Mouse (Mus musculus): ENCODE measurements around the gene Src. TPM values are rescaled to one million over a fixed set of nuclear protein-coding genes. Genes with fewer than 3 reads are reported as not detected.
A peak's percentile ranks its signal among the peaks of the same experiment; 100 is the strongest.

Src gene
- polyA plus RNA-seq, 1 experiment from 2014 or later: 24.8 TPM

- ATAC-seq (ENCODE audit: borderline replicate concordance, extremely low read depth, low FRiP score, low TSS enrichment): no peak
- Histone ChIP-seq H3K27me3 (no peaks in the 10 kb centered on the region), H3K4me3 (no peak overlapping the region), H3K4me2 (no peak overlapping the region), H3K9me3 (no peaks in the 10 kb centered on the region), H3K27ac (peak overlapping the region; percentile 95), H3K9ac (no peak overlapping the region), H3K36me3 (peaks cover 14% of the 10 kb centered on the region), H3K4me1 (peaks cover 50% of the 10 kb centered on the region)
- WGBS: 47% methylated on average over 5 of the region's 5 CpGs
These were observed 22.9 kb upstream of the Src start for GRCm38 (mm10) chr2:157395371-157395770.

- no peaks in the 10 kb centered on the region for H3K9me3 ChIP-seq
- no peak overlapping the region for H3K4me2 ChIP-seq
- WGBS: 46% methylated on average over 13 of the region's 13 CpGs
- peaks cover 44% of the 10 kb centered on the region for H3K4me1 ChIP-seq
- peaks cover 14% of the 10 kb centered on the region for H3K36me3 ChIP-seq
- no peak for ATAC-seq (ENCODE audit: borderline replicate concordance, extremely low read depth, low FRiP score, low TSS enrichment)
- H3K4me3 ChIP-seq: no peak overlapping the region
- H3K27me3 ChIP-seq: no peaks in the 10 kb centered on the region
- H3K9ac ChIP-seq: no peak overlapping the region
- H3K27ac ChIP-seq: peak overlapping the region; percentile 95
These were observed 22.3 kb upstream of the Src start for GRCm38 (mm10) chr2:157395960-157396359.

- Histone ChIP-seq H3K36me3 (peaks cover 14% of the 10 kb centered on the region), H3K27ac (peak overlapping the region; percentile 95), H3K9me3 (no peaks in the 10 kb centered on the region), H3K9ac (no peak overlapping the region), H3K4me2 (no peak overlapping the region), H3K4me1 (peaks cover 34% of the 10 kb centered on the region), H3K27me3 (no peaks in the 10 kb centered on the region), H3K4me3 (no peak overlapping the region)
- WGBS: 52% methylated on average over 4 of the region's 4 CpGs
- ATAC-seq (ENCODE audit: borderline replicate concordance, extremely low read depth, low FRiP score, low TSS enrichment): peak; percentile 50
These were observed 20.9 kb upstream of the Src start for GRCm38 (mm10) chr2:157397376-157397775.

- H3K9ac ChIP-seq: no peak overlapping the region
- peak overlapping the region; percentile 95 for H3K27ac ChIP-seq
- no peak overlapping the region for H3K4me2 ChIP-seq
- no peak overlapping the region for H3K4me3 ChIP-seq
- H3K9me3 ChIP-seq: no peaks in the 10 kb centered on the region
- WGBS: 95% methylated on average over 4 of the region's 4 CpGs
- H3K27me3 ChIP-seq: no peaks in the 10 kb centered on the region
- no peak for ATAC-seq (ENCODE audit: borderline replicate concordance, extremely low read depth, low FRiP score, low TSS enrichment)
- peaks cover 30% of the 10 kb centered on the region for H3K4me1 ChIP-seq
- H3K36me3 ChIP-seq: peaks cover 14% of the 10 kb centered on the region
These were observed 19.7 kb upstream of the Src start for GRCm38 (mm10) chr2:157398539-157398938.

GRCm38 (mm10) chr2:157399797-157400196 lies 18.4 kb upstream of the Src start:
- H3K4me2 ChIP-seq: no peak overlapping the region
- peaks cover 24% of the 10 kb centered on the region; the same call in 1 of the 2 replicates for H3K4me1 ChIP-seq
- H3K4me3 ChIP-seq: no peak overlapping the region
- H3K9me3 ChIP-seq: no peaks in the 10 kb centered on the region
- peaks cover 14% of the 10 kb centered on the region for H3K36me3 ChIP-seq
- 81% methylated on average over 10 of the region's 10 CpGs for WGBS
- no peak overlapping the region for H3K9ac ChIP-seq
- no peak for ATAC-seq (ENCODE audit: borderline replicate concordance, extremely low read depth, low FRiP score, low TSS enrichment)
- no peaks in the 10 kb centered on the region for H3K27me3 ChIP-seq
- H3K27ac ChIP-seq: no peak overlapping the region

GRCm38 (mm10) chr2:157400491-157400890 lies 17.8 kb upstream of the Src start:
- WGBS: 93% methylated on average over 6 of the region's 6 CpGs

GRCm38 (mm10) chr2:157401261-157401660 lies 17.0 kb upstream of the Src start:
- H3K9me3 ChIP-seq: no peaks in the 10 kb centered on the region
- no peaks in the 10 kb centered on the region for H3K27me3 ChIP-seq
- H3K36me3 ChIP-seq: peaks cover 13% of the 10 kb centered on the region
- no peak overlapping the region for H3K4me3 ChIP-seq
- H3K9ac ChIP-seq: no peak overlapping the region
- peaks cover 11% of the 10 kb centered on the region; the same call in 1 of the 2 replicates for H3K4me1 ChIP-seq
- no peak overlapping the region for H3K27ac ChIP-seq
- H3K4me2 ChIP-seq: no peak overlapping the region
- WGBS: 88% methylated on average over 2 of the region's 2 CpGs
- no peak for ATAC-seq (ENCODE audit: borderline replicate concordance, extremely low read depth, low FRiP score, low TSS enrichment)

More at GRCm38 (mm10) chr2:157400491-157400890, 17.8 kb upstream of the Src start:
- Histone ChIP-seq H3K36me3 (peaks cover 14% of the 10 kb centered on the region), H3K27ac (no peak overlapping the region), H3K4me2 (no peak overlapping the region), H3K4me3 (no peak overlapping the region), H3K9ac (no peak overlapping the region), H3K27me3 (no peaks in the 10 kb centered on the region), H3K9me3 (no peaks in the 10 kb centered on the region), H3K4me1 (peaks cover 19% of the 10 kb centered on the region; the same call in 1 of the 2 replicates)
- ATAC-seq (ENCODE audit: borderline replicate concordance, extremely low read depth, low FRiP score, low TSS enrichment): no peak

- Histone ChIP-seq H3K27ac (no peak overlapping the region), H3K9me3 (no peaks in the 10 kb centered on the region), H3K4me2 (no peak overlapping the region), H3K36me3 (no peaks in the 10 kb centered on the region), H3K4me3 (no peak overlapping the region), H3K27me3 (no peaks in the 10 kb centered on the region), H3K4me1 (no peaks in the 10 kb centered on the region), H3K9ac (no peak overlapping the region)
- ATAC-seq (ENCODE audit: borderline replicate concordance, extremely low read depth, low FRiP score, low TSS enrichment): no peak
- WGBS: 67% methylated on average over 7 of the region's 7 CpGs
These were observed 10.6 kb upstream of the Src start for GRCm38 (mm10) chr2:157407596-157407995.

- no peaks in the 10 kb centered on the region for H3K36me3 ChIP-seq
- 68% methylated on average over 12 of the region's 12 CpGs for WGBS
- no peak overlapping the region for H3K4me3 ChIP-seq
- no peak overlapping the region for H3K9ac ChIP-seq
- no peaks in the 10 kb centered on the region for H3K9me3 ChIP-seq
- no peak overlapping the region for H3K4me2 ChIP-seq
- no peaks in the 10 kb centered on the region for H3K27me3 ChIP-seq
- ATAC-seq (ENCODE audit: borderline replicate concordance, extremely low read depth, low FRiP score, low TSS enrichment): peak; percentile 37; the same call in 1 of the 2 replicates
- H3K4me1 ChIP-seq: no peaks in the 10 kb centered on the region
- no peak overlapping the region for H3K27ac ChIP-seq
These were observed 8.3 kb upstream of the Src start for GRCm38 (mm10) chr2:157409793-157410533.

- no peaks in the 10 kb centered on the region for H3K4me1 ChIP-seq
- H3K27ac ChIP-seq: no peak overlapping the region
- WGBS: 72% methylated on average over 6 of the region's 6 CpGs
- no peaks in the 10 kb centered on the region for H3K36me3 ChIP-seq
- no peak for ATAC-seq (ENCODE audit: borderline replicate concordance, extremely low read depth, low FRiP score, low TSS enrichment)
- H3K4me3 ChIP-seq: no peak overlapping the region
- no peak overlapping the region for H3K9ac ChIP-seq
- no peak overlapping the region for H3K4me2 ChIP-seq
- no peaks in the 10 kb centered on the region for H3K9me3 ChIP-seq
- no peaks in the 10 kb centered on the region for H3K27me3 ChIP-seq
These were observed 7.0 kb upstream of the Src start for GRCm38 (mm10) chr2:157411151-157411693.

- H3K27ac ChIP-seq: no peak overlapping the region
- no peaks in the 10 kb centered on the region for H3K9me3 ChIP-seq
- H3K4me1 ChIP-seq: 0 out of 2 replicates have a peak, but pooled peaks cover 2% of the 10 kb centered on the region
- H3K4me2 ChIP-seq: no peak overlapping the region
- H3K9ac ChIP-seq: no peak overlapping the region
- WGBS: 60% methylated on average over 7 of the region's 7 CpGs
- ATAC-seq (ENCODE audit: borderline replicate concordance, extremely low read depth, low FRiP score, low TSS enrichment): no peak
- H3K27me3 ChIP-seq: no peaks in the 10 kb centered on the region
- no peaks in the 10 kb centered on the region for H3K36me3 ChIP-seq
- H3K4me3 ChIP-seq: no peak overlapping the region
These were observed 5.7 kb upstream of the Src start for GRCm38 (mm10) chr2:157412497-157412896.

GRCm38 (mm10) chr2:157417229-157417628 lies 1.0 kb upstream of the Src start:
- H3K4me3 ChIP-seq: no peak overlapping the region
- H3K4me2 ChIP-seq: no peak overlapping the region
- H3K4me1 ChIP-seq: peaks cover 28% of the 10 kb centered on the region
- H3K27ac ChIP-seq: no peak overlapping the region
- no peaks in the 10 kb centered on the region for H3K36me3 ChIP-seq
- 56% methylated on average over 6 of the region's 6 CpGs for WGBS
- no peaks in the 10 kb centered on the region for H3K27me3 ChIP-seq
- no peaks in the 10 kb centered on the region for H3K9me3 ChIP-seq
- H3K9ac ChIP-seq: no peak overlapping the region
- ATAC-seq (ENCODE audit: borderline replicate concordance, extremely low read depth, low FRiP score, low TSS enrichment): no peak
